Mouse (Mus musculus) small intestine, adult 2 months (tissue): Measurements from ENCODE around the gene Nup62.

Source experiments
- CTCF ChIP-seq: fragments of 200-500 bp; IDR thresholded peaks from 2 replicates; pipeline ENCODE4 v1.5.1; 2012; ENCODE audit warnings: low read depth, mild to moderate bottlenecking, control low read depth, inconsistent platforms, low read length, moderate library complexity, mixed read lengths; ENCODE audit not compliant: insufficient replicate concordance, insufficient read length; ENCODE audit errors: extremely low read depth
- POLR2A ChIP-seq: fragments of 200-500 bp; IDR thresholded peaks from 2 replicates; pipeline ENCODE4 v1.6.1; 2012; ENCODE audit warnings: low read depth, mild to moderate bottlenecking, control low read depth, inconsistent platforms, low read length, moderate library complexity

DNA sequence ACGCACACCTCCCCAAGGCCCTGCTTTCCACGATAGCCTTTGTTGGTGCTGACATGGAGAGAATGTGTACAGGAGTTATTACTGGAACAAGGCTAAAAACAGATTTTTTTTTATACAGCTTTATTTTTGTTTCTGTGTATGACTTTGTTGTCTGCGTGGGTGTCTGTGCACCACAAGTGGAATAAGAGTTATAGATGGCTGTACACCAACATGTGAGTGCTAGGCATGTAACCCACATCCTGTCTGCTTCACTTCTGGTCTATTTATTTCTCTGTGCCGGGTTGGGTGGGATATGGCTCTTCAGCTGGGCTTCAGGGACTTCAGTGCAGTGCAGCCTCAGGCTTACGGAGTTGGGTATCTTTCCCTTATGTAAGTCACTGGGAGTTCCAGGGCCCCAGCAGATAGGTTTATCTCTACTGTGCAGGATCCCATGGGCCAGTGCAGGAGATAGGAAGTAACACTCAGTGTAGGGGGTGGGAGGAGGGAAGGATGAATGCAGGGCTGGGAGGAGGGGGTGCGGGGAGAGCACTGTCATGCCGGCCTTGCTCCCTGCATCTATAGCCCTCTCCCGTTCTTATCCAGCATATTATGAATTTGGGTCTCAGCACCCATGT, 43.2 kb upstream of the Nup62 start:
- no peak for TF ChIP-seq POLR2A
- TF ChIP-seq CTCF: no peak
